Mouse (Mus musculus): ENCODE measurements around the gene Vgll4. TPM values are rescaled to one million over a fixed set of nuclear protein-coding genes. Genes with fewer than 3 reads are reported as not detected.

Gene Vgll4
- polyA plus RNA-seq, 1 experiment = 39.7 TPM

GRCm38 (mm10) chr6:114936941-114937313, 32.9 kb downstream of the Vgll4 start:
- TF ChIP-seq POLR2A (IDR thresholded peaks at IDR 0.05; ENCODE audit: borderline replicate concordance, extremely low read depth, insufficient read depth, insufficient read length, poor library complexity, severe bottlenecking) (no peak), CTCF (IDR thresholded peaks at IDR 0.05; ENCODE audit: borderline replicate concordance, extremely low read depth, insufficient read depth, insufficient read length) (no peak)
- DNase-seq (ENCODE audit: low read depth) = no peak

- no peak for DNase-seq (ENCODE audit: low read depth)
- TF ChIP-seq CTCF (IDR thresholded peaks at IDR 0.05; ENCODE audit: borderline replicate concordance, extremely low read depth, insufficient read depth, insufficient read length) (no peak), POLR2A (IDR thresholded peaks at IDR 0.05; ENCODE audit: borderline replicate concordance, extremely low read depth, insufficient read depth, insufficient read length, poor library complexity, severe bottlenecking) (no peak)
These were observed 33.4 kb downstream of the Vgll4 start for GRCm38 (mm10) chr6:114936297-114936940.

- TF ChIP-seq POLR2A (IDR thresholded peaks at IDR 0.05; ENCODE audit: borderline replicate concordance, extremely low read depth, insufficient read depth, insufficient read length, poor library complexity, severe bottlenecking) = no peak
- no peak for TF ChIP-seq CTCF (IDR thresholded peaks at IDR 0.05; ENCODE audit: borderline replicate concordance, extremely low read depth, insufficient read depth, insufficient read length)
- DNase-seq (ENCODE audit: low read depth) = no peak
These were observed 34.4 kb downstream of the Vgll4 start for GRCm38 (mm10) chr6:114935362-114935761.

DNA sequence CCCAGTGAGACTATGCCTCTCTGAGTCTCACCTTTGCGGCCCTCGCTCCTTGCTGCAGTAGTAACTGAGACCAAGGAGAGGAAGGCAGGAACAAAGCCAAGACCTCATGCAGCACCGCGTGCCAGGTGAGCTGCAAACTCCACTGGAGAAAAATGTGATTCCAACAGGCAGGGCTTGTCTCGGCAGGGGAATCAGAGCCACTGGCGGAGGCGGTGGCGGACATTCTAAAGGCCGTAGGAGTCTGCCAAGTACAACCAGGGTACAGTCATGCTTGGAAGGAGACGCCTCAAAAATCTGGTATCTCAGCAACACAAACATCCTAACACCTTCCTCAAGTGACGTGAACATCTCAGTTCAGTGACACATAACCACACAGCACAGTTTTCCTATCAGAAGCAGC, 35.7 kb downstream of the Vgll4 start:
- TF ChIP-seq POLR2A (IDR thresholded peaks at IDR 0.05; ENCODE audit: borderline replicate concordance, extremely low read depth, insufficient read depth, insufficient read length, poor library complexity, severe bottlenecking) = no peak
- TF ChIP-seq CTCF (IDR thresholded peaks at IDR 0.05; ENCODE audit: borderline replicate concordance, extremely low read depth, insufficient read depth, insufficient read length) = no peak
- no peak for DNase-seq (ENCODE audit: low read depth)

DNA sequence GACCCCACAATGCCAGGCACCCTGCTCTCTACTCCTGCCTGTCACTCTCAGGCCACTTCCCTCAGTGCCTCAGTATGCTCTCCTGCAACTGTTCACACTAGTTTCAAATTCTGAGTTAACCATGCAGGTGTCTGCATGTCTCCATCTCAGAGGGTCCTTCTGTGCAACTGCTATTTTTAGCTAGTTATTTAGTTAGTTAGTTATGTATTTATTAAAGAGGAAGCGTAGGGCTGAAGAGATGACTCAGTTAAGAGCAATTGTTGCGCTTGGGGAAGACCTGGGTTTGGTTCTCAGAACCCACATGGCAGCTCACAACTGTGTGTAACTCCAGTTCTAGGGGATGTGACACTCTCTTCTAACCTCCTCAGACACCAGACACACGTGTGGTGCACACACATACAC, 36.8 kb downstream of the Vgll4 start:
- no peak for DNase-seq (ENCODE audit: low read depth)
- TF ChIP-seq CTCF (IDR thresholded peaks at IDR 0.05; ENCODE audit: borderline replicate concordance, extremely low read depth, insufficient read depth, insufficient read length) (no peak), POLR2A (IDR thresholded peaks at IDR 0.05; ENCODE audit: borderline replicate concordance, extremely low read depth, insufficient read depth, insufficient read length, poor library complexity, severe bottlenecking) (no peak)

- no peak for TF ChIP-seq POLR2A (IDR thresholded peaks at IDR 0.05; ENCODE audit: borderline replicate concordance, extremely low read depth, insufficient read depth, insufficient read length, poor library complexity, severe bottlenecking)
- no peak for TF ChIP-seq CTCF (IDR thresholded peaks at IDR 0.05; ENCODE audit: borderline replicate concordance, extremely low read depth, insufficient read depth, insufficient read length)
These were observed 37.7 kb downstream of the Vgll4 start for GRCm38 (mm10) chr6:114932116-114932500.

GRCm38 (mm10) chr6:114931212-114932115, 38.3 kb downstream of the Vgll4 start:
- DNase-seq (ENCODE audit: low read depth) = peak; percentile 87

More at GRCm38 (mm10) chr6:114932116-114932500, 37.7 kb downstream of the Vgll4 start:
- no peak for DNase-seq (ENCODE audit: low read depth)

GRCm38 (mm10) chr6:114930646-114931045, 39.1 kb downstream of the Vgll4 start:
- no peak for DNase-seq (ENCODE audit: low read depth)
- TF ChIP-seq CTCF (IDR thresholded peaks at IDR 0.05; ENCODE audit: borderline replicate concordance, extremely low read depth, insufficient read depth, insufficient read length) = no peak
- TF ChIP-seq POLR2A (IDR thresholded peaks at IDR 0.05; ENCODE audit: borderline replicate concordance, extremely low read depth, insufficient read depth, insufficient read length, poor library complexity, severe bottlenecking) = no peak

More at GRCm38 (mm10) chr6:114931212-114932115, 38.3 kb downstream of the Vgll4 start:
- TF ChIP-seq CTCF (IDR thresholded peaks at IDR 0.05; ENCODE audit: borderline replicate concordance, extremely low read depth, insufficient read depth, insufficient read length) (no peak), POLR2A (IDR thresholded peaks at IDR 0.05; ENCODE audit: borderline replicate concordance, extremely low read depth, insufficient read depth, insufficient read length, poor library complexity, severe bottlenecking) (no peak)

DNA sequence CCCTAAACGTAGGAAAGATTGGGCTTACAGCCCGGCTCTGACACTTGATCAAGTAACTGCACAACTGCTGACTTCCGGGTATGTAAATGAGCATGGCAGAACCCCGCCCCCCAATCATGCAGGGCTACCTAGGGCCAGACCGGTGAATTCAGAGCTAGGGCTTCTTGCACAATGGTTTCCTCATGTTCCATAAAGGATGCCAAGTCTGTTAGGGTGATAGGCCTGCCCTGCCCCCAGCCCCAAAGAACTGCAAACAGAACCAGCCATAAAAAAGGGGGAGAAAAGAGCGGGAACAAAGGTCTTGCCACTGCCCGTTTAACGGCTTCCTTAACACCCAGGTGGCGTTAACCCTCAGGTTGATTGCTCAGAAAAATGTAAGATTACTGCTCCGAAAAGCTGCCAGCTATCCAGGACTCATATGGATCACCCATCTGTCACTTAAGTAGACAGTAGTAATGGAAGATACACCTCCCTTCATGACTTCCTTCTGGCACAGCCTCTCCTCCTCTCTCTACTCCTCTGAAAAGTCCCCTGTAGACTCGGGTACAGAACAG, 39.7 kb downstream of the Vgll4 start:
- TF ChIP-seq CTCF (IDR thresholded peaks at IDR 0.05; ENCODE audit: borderline replicate concordance, extremely low read depth, insufficient read depth, insufficient read length) (no peak), POLR2A (IDR thresholded peaks at IDR 0.05; ENCODE audit: borderline replicate concordance, extremely low read depth, insufficient read depth, insufficient read length, poor library complexity, severe bottlenecking) (no peak)
- DNase-seq (ENCODE audit: low read depth) = peak; percentile 47

- peak; percentile 57; the same call in 1 of the 2 replicates for TF ChIP-seq CTCF (IDR thresholded peaks at IDR 0.05; ENCODE audit: borderline replicate concordance, extremely low read depth, insufficient read depth, insufficient read length)
- TF ChIP-seq POLR2A (IDR thresholded peaks at IDR 0.05; ENCODE audit: borderline replicate concordance, extremely low read depth, insufficient read depth, insufficient read length, poor library complexity, severe bottlenecking) = no peak
- DNase-seq (ENCODE audit: low read depth) = peak; percentile 69
These were observed 40.4 kb downstream of the Vgll4 start for GRCm38 (mm10) chr6:114929346-114929745.

- DNase-seq (ENCODE audit: low read depth) = peak; percentile 89
- TF ChIP-seq POLR2A (IDR thresholded peaks at IDR 0.05; ENCODE audit: borderline replicate concordance, extremely low read depth, insufficient read depth, insufficient read length, poor library complexity, severe bottlenecking) (no peak), CTCF (IDR thresholded peaks at IDR 0.05; ENCODE audit: borderline replicate concordance, extremely low read depth, insufficient read depth, insufficient read length) (peak; percentile 95)
These were observed 41.3 kb downstream of the Vgll4 start for GRCm38 (mm10) chr6:114928462-114928861.
